Mouse (Mus musculus) ES-Bruce4 (cell line): Measurements from ENCODE around the gene Styx.

Experiments used
- CTCF ChIP-seq: IDR thresholded peaks from one replicate; pipeline ENCODE4 v1.8.1; 2011; ENCODE audit warnings: low read depth, low read length
- EP300 ChIP-seq: IDR thresholded peaks from 2 replicates; pipeline ENCODE4 v1.6.1; 2011; ENCODE audit warnings: low read depth, low read length; ENCODE audit not compliant: insufficient read depth
- POLR2A ChIP-seq: IDR thresholded peaks from one replicate; pipeline ENCODE4 v1.8.1; 2011; ENCODE audit warnings: low read length; ENCODE audit not compliant: insufficient read depth

DNA sequence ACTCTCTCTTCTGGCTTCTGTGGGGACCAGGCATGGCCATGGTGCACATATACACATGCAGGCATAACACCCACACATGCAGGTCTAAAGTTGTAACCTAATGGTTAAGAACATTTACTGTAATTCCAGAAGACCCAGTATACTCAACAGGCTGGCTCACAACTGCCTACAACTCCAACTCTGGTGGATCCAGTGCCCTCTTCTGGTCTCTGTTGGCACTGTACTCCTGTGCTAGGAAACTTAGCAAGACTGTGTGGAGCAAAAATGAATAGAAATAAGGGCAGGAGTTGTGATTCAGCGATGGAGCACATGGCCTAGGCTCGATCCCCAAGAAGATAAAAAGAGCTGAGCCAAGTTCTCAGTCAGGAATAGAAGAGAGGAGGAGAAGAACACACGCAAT is 48.9 kb downstream of the Styx start:
- no peak for TF ChIP-seq EP300
- no peak for TF ChIP-seq POLR2A
- peak; percentile 33 for TF ChIP-seq CTCF
